Mouse (Mus musculus) limb, embryonic 13.5 days (tissue): Measurements from ENCODE around the gene Lrpprc. TPM values are rescaled to one million over a fixed set of nuclear protein-coding genes. Genes with fewer than 3 reads are reported as not detected.
A peak's percentile ranks its signal among the peaks of the same experiment; 100 is the strongest.
"Not testable (repeated sequence)": the region's sequence is repeated elsewhere in the genome, so short reads cannot be mapped to it uniquely, and the experiment has no call there.

ENCODE experiments used
- ATAC-seq: fragments of 200-750 bp; cut with Nextera tagmentation; 2 replicates; pipeline ENCODE4 v1.8.0; 2017; ENCODE audit warnings: low read depth, moderate number of reproducible peaks, moderate TSS enrichment; ENCODE audit not compliant: low FRiP score
- H3K27ac ChIP-seq: fragments of 300-500 bp; sonication (generic); 2 replicates; pipeline ENCODE4 v1.5.1; 2015; ENCODE audit warnings: inconsistent platforms, mild to moderate bottlenecking, moderate library complexity
- H3K27me3 ChIP-seq: fragments of 300-500 bp; sonication (generic); 2 replicates; pipeline ENCODE4 v1.6.1; 2015; ENCODE audit warnings: mild to moderate bottlenecking, inconsistent platforms
- H3K36me3 ChIP-seq: fragments of 300-500 bp; sonication (generic); 2 replicates; pipeline ENCODE4 v1.6.1; 2015; ENCODE audit warnings: inconsistent platforms, mild to moderate bottlenecking, moderate library complexity
- H3K4me1 ChIP-seq: fragments of 300-500 bp; sonication (generic); 2 replicates; pipeline ENCODE4 v1.6.1; 2015; ENCODE audit warnings: inconsistent platforms
- H3K4me2 ChIP-seq: fragments of 300-500 bp; sonication (generic); replicated peaks from 2 replicates; pipeline ENCODE4 v1.6.1; 2015; ENCODE audit warnings: inconsistent platforms, mild to moderate bottlenecking, moderate library complexity
- H3K4me3 ChIP-seq: fragments of 300-500 bp; sonication (generic); 2 replicates; pipeline ENCODE4 v1.5.1; 2015; ENCODE audit warnings: moderate library complexity, mild to moderate bottlenecking, inconsistent platforms
- H3K9ac ChIP-seq: fragments of 300-500 bp; sonication (generic); 2 replicates; pipeline ENCODE4 v1.6.1; 2015; ENCODE audit warnings: mild to moderate bottlenecking, inconsistent platforms
- H3K9me3 ChIP-seq: fragments of 300-500 bp; sonication (generic); 2 replicates; pipeline ENCODE4 v1.6.1; 2016; ENCODE audit warnings: inconsistent platforms
- WGBS: fragments of 180-500 bp; shearing (Covaris S2); methylation state at CpG from one replicate; pipeline ENCODE4 v1.1.7; 2015; 5-methylcytosine and 5-hydroxymethylcytosine counted together
- polyA plus RNA-seq: library from polyadenylated mRNA; unstranded; fragments of >200 nt; fragmentation: Nextera tagmentation; extraction: Ambion mirVana; gene quantifications from 2 replicates; pipeline ENCODE4 v1.2.1, GENCODE M21; 2015

Lrpprc gene
- polyA plus RNA-seq, result 43.2 and 45.5 TPM in 2 replicates

DNA sequence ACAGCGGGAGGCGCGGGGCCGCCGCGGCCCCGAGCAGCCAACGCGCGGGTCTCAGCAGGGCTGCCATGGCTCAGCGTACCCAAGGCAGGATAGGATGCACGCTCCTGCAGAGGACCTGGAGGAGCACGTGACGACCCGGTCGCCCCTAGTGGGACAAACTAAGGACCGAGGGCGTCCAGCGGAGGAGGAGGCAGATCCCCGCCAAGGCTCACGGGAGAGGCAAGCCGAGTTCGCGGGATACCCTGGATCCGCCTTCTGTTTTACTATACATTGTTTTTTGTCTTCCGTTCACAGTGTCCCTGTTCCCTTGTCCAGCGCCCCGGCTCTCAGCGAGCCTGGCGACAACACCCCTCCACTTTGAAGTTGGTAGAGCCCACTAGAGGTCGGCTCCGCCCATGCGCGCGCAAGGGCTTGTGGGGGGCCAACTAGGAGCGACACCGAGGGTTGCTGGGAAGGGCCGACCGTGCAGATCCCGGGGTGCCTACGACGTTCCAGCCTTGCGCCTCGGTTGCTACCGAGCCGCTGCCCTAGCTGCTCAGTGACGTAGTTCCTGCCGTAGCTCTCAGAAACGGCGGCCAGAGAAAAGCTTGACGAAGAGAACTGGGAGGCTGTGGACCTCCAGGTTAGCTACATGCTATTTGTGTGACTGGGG, at the start of gene Lrpprc:
Gene Lrpprc, minus strand, starts transcription at position 343 of the 652 bp plus-strand sequence.
- peak within 1 kb of the TSS; percentile 73; the same call in 1 of the 2 replicates for H3K27ac ChIP-seq
- peaks cover 23% of the 10 kb centered on the region for H3K4me1 ChIP-seq
- peak within 1 kb of the TSS; percentile 98 for H3K4me2 ChIP-seq
- H3K36me3 ChIP-seq, result 0 out of 2 replicates have a peak, but pooled peaks cover 9% of the 10 kb centered on the region
- peak; percentile 98 for ATAC-seq
- peak within 1 kb of the TSS; percentile 100 for H3K4me3 ChIP-seq
- H3K27me3 ChIP-seq, result no peaks in the 10 kb centered on the region
- peak within 1 kb of the TSS; percentile 95 for H3K9ac ChIP-seq
- H3K9me3 ChIP-seq, result no peaks in the 10 kb centered on the region
- WGBS, result under 1% methylated on average over 48 of the region's 51 CpGs

DNA sequence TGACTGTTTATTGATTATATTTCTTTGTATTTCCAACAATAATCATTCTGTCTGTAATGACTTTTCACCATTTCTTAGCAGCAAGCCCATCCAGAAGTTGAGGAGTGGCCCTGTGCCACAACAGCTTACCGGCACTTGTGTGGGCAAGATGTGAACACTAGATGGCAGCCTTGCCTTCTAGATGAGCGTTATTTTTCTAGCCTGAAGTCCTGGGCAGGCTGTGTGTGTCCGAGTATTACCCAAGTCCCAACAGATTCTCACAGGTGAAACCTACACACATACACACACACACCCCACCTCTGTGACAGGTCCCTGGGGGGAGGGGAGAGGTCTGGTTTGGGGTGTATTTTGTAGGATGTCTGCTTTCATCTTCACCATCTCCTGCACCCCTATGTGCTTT, 47.2 kb upstream of the Lrpprc start:
- no peaks in the 10 kb centered on the region for H3K9me3 ChIP-seq
- no peak overlapping the region for H3K4me3 ChIP-seq
- no peaks in the 10 kb centered on the region for H3K4me1 ChIP-seq
- no peak overlapping the region for H3K27ac ChIP-seq
- WGBS, result 1% methylated on average over 3 of the region's 3 CpGs
- no peaks in the 10 kb centered on the region for H3K36me3 ChIP-seq
- H3K9ac ChIP-seq, result no peak overlapping the region
- no peak for ATAC-seq
- H3K4me2 ChIP-seq, result no peak overlapping the region
- no peaks in the 10 kb centered on the region for H3K27me3 ChIP-seq

DNA sequence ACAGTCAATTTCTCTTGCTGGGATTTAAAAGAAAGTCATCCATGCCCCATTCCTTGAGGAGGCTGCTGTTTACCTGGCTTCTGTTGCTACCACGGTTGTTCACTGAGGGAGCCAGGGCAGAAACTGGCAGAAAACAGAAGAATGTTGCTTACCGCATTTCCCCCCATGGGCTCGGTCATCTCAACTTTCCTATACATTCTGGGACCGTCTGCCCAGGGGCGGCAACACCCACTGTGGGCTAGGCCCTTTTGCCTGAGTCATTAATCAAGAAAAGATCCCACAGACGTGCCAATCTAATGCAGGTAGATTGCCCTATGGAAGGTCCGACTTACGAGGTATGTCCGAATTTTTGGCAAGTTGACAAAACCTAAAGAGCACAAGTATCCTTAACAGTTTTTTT, 44.7 kb upstream of the Lrpprc start:
- 80% methylated on average over 9 of the region's 9 CpGs for WGBS

DNA sequence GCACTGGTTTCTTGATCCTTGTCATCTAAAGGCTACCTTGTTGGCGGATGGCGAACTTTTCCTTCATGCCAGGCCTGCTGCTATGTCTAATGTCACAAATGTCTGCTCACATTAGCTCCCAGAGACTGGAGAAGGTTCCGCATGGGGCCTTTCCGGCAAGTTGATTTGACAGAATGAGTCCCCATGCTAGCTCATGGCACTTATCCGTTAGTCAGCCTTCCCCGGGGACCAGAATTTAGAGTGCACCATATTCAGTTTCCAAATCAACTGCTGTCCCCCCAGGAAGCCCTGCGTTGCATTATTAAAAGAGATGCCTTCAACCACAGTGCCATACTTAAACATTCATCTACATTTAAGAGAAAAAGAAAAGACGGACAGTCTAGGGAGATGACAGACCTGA, 41.8 kb upstream of the Lrpprc start:
- ATAC-seq, result no peak
- H3K4me1 ChIP-seq, result no peaks in the 10 kb centered on the region
- 71% methylated on average over 8 of the region's 8 CpGs for WGBS
- no peak overlapping the region for H3K4me3 ChIP-seq
- no peak overlapping the region for H3K9ac ChIP-seq
- no peaks in the 10 kb centered on the region for H3K9me3 ChIP-seq
- H3K4me2 ChIP-seq, result no peak overlapping the region
- H3K36me3 ChIP-seq, result no peaks in the 10 kb centered on the region
- H3K27me3 ChIP-seq, result no peaks in the 10 kb centered on the region
- H3K27ac ChIP-seq, result no peak overlapping the region

More for the DNA sequence above, 44.7 kb upstream of the Lrpprc start:
- Histone ChIP-seq H3K27me3 (no peaks in the 10 kb centered on the region), H3K4me1 (no peaks in the 10 kb centered on the region), H3K4me3 (no peak overlapping the region), H3K4me2 (no peak overlapping the region), H3K36me3 (no peaks in the 10 kb centered on the region), H3K27ac (no peak overlapping the region), H3K9me3 (no peaks in the 10 kb centered on the region), H3K9ac (no peak overlapping the region)
- no peak for ATAC-seq

DNA sequence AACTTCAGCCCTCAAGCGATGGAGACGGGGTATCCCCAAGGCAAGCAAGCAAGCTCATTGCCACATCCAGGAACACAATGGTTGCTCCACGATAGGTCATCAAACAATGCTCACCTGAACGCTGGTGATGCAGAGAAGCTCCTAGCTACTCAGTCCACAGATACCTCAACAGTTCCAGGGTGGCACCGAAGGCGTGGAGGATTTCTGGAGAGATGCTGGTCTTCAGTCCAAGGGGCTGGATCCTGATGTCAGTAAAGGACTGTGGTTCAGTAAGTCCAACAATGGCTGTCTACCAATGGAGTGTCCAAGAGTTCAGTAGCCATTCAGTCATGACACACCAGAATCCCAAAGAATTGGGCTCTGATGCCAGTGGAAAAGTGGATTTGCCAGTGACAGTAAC, 37.7 kb upstream of the Lrpprc start:
- Histone ChIP-seq H3K36me3 (no peaks in the 10 kb centered on the region), H3K4me2 (no peak overlapping the region), H3K27ac (no peak overlapping the region), H3K4me3 (no peak overlapping the region), H3K4me1 (no peaks in the 10 kb centered on the region), H3K9me3 (no peaks in the 10 kb centered on the region), H3K27me3 (no peaks in the 10 kb centered on the region), H3K9ac (no peak overlapping the region)
- no peak for ATAC-seq
- 92% methylated on average over 6 of the region's 6 CpGs for WGBS

DNA sequence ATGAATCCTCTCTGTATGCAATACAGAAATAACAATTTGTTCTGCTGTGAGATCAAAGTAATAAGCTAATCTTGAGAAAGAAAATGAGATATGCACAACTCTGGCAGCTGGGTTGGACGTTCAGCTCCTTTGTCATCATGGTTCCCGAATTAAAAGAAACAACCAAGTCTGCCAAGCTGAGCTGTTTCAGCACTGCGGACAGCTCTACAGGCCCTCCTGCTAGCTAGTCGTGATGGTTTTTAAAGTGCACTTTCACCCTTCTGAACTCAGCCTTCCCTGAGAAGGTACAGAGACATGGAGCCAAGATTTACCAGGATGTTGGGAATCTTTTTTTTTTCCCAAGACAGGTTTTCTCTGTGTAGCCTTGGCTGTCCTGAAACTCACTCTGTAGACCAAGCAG, 30.0 kb upstream of the Lrpprc start:
- WGBS, result 13% methylated on average over 4 of the region's 4 CpGs
- H3K4me2 ChIP-seq, result no peak overlapping the region
- no peak for ATAC-seq
- no peak overlapping the region for H3K4me3 ChIP-seq
- no peaks in the 10 kb centered on the region for H3K4me1 ChIP-seq
- H3K27me3 ChIP-seq, result no peaks in the 10 kb centered on the region
- H3K9me3 ChIP-seq, result no peaks in the 10 kb centered on the region
- H3K9ac ChIP-seq, result no peak overlapping the region
- no peaks in the 10 kb centered on the region for H3K36me3 ChIP-seq
- H3K27ac ChIP-seq, result no peak overlapping the region

DNA sequence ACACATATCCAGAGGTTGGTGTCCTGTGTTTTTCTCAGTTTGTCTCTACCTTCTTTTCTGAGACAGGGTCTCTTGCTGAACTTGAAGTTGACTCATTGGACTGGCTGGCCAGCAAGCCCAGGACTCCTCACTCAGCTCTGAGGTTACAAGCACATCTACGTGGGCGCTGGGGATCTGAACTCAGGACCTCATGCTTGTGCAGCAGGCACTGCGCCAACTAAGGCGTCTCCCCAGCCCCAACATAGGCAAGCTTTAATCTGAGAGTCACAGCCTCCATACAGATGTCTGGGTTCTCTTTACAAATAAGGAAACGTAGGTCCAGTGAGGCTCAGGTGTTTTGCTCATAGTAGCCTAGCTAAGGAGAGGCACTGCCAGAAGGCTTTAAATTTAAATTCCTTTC, 27.8 kb upstream of the Lrpprc start:
- Histone ChIP-seq H3K36me3 (no peaks in the 10 kb centered on the region), H3K4me3 (no peak overlapping the region), H3K9ac (no peak overlapping the region), H3K27me3 (no peaks in the 10 kb centered on the region), H3K27ac (no peak overlapping the region), H3K4me2 (no peak overlapping the region), H3K9me3 (no peaks in the 10 kb centered on the region), H3K4me1 (no peaks in the 10 kb centered on the region)
- WGBS, result 86% methylated on average over 5 of the region's 5 CpGs
- ATAC-seq, result no peak

DNA sequence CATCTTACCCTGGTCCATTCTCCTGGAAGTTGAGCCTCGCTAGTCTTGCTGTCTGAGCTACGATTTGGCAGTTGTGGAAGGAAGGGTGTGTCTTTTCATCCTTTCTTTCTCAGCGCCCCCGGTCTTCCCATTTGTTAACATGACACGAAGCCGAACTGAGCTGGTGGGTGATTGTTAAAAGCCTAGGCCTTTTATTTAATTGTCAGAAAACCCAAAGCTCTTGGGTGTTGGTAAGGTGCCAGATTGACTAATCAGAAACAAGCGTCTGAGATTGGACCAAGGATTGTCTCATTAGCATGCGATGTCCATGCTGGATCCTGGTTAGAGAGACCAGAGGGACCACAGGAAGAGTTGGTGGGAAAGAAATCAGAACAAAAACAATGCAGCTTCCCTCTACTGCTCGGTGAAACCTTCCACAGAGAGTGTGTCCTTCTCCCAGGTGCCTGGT, 25.4 kb upstream of the Lrpprc start:
- ATAC-seq, result no peak
- no peaks in the 10 kb centered on the region for H3K4me1 ChIP-seq
- no peak overlapping the region for H3K27ac ChIP-seq
- no peak overlapping the region for H3K4me3 ChIP-seq
- H3K27me3 ChIP-seq, result no peaks in the 10 kb centered on the region
- no peak overlapping the region for H3K9ac ChIP-seq
- WGBS, result 84% methylated on average over 9 of the region's 9 CpGs
- no peaks in the 10 kb centered on the region for H3K36me3 ChIP-seq
- no peak overlapping the region for H3K4me2 ChIP-seq
- H3K9me3 ChIP-seq, result no peaks in the 10 kb centered on the region

DNA sequence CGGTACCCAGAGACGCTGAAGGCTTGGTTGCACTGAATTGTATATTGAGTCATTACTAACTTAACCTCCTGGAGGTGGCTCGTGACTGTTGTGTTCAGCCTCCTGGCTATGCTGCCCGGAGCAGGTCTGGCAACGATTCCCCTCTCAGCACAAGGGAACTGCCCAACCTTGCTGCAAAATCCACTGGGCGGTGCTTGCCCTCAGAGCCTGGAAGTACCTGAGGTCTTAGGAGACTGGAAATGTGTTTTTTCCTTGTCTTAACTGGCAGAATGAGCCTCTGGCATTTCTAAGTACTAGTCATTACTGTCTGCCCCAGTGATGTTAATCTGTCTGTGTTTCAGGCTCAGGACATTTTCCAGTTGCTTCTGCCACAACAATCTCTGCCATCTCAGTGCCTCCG, 24.3 kb upstream of the Lrpprc start:
- H3K36me3 ChIP-seq, result no peaks in the 10 kb centered on the region
- no peak overlapping the region for H3K4me2 ChIP-seq
- no peak for ATAC-seq
- no peaks in the 10 kb centered on the region for H3K27me3 ChIP-seq
- H3K4me3 ChIP-seq, result no peak overlapping the region
- H3K9ac ChIP-seq, result no peak overlapping the region
- H3K4me1 ChIP-seq, result no peaks in the 10 kb centered on the region
- no peak overlapping the region for H3K27ac ChIP-seq
- 68% methylated on average over 7 of the region's 7 CpGs for whole genome bisulfite sequencing
- H3K9me3 ChIP-seq, result no peaks in the 10 kb centered on the region

DNA sequence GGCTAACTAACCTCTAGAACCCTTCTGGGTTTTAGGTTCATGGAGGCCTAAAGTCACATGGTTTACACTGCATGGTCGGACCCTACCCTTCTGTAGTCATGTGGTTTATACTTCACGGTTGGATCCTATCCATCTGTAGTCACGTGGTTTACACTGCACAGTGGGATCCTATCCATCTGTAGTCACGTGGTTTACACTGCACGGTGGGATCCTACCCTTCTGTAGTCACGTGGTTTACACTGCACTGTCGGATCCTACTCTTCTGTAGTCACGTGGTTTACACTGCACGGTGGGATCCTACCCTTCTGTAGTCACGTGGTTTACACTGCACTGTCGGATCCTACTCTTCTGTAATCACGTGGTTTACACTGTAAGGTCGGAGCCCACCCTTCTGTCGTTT, 23.6 kb upstream of the Lrpprc start:
- H3K4me3 ChIP-seq, H3K9ac ChIP-seq, H3K27ac ChIP-seq, H3K36me3 ChIP-seq, H3K27me3 ChIP-seq, H3K9me3 ChIP-seq, ATAC-seq, H3K4me2 ChIP-seq, H3K4me1 ChIP-seq: not testable (repeated sequence)
- WGBS, result 83% methylated on average over 14 of the region's 14 CpGs

DNA sequence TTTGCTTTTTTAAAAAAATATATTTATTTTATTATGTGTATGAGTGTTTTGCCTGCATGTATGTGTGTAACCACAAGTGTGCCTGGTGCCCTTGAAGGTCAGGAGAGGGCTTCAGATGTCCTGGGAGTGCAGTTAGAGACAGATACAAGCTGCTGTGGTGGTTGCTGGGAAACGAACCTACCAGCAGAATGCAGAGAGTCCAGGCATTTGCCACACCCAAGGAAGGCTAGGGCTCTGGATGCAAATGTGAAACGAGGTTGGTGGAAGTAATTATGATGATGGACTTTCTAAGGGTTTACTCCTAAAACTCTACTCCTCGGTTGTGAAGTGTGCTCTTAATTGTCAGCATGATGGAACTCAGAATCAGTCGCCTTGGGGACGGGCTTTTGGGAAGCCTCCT, 1.4 kb upstream of the Lrpprc start:
- no peaks in the 10 kb centered on the region for H3K9me3 ChIP-seq
- 0 out of 2 replicates have a peak, but pooled peaks cover 5% of the 10 kb centered on the region for H3K36me3 ChIP-seq
- no peak overlapping the region for H3K27ac ChIP-seq
- H3K4me1 ChIP-seq, result peaks cover 23% of the 10 kb centered on the region
- 76% methylated on average over 5 of the region's 5 CpGs for WGBS
- H3K4me3 ChIP-seq, result 0 out of 2 replicates have a peak overlapping the region, but pooled peaks have one; percentile 100
- no peak overlapping the region for H3K9ac ChIP-seq
- peak overlapping the region; percentile 98 for H3K4me2 ChIP-seq
- H3K27me3 ChIP-seq, result no peaks in the 10 kb centered on the region
- ATAC-seq, result no peak

DNA sequence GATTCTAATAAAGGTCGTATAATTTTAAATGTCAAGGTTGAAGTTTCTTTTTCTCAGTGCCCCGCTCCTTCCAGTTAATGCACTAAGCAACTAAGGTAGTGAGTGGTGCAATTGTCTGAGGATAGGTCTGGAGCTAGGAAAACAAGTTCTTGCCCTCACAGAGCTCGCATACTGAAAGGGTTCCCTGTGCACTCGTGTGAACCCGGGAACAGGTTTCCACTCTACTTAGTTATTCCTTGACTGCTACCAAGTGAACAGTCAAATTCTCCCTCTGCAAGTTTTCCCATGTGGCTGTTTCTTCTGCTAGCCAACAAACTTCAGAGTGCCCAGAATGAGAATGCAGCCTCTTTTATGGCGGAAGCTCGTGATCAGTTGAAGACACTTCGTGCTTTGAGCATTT, 567 bp upstream of the Lrpprc start:
- Histone ChIP-seq H3K36me3 (0 out of 2 replicates have a peak, but pooled peaks cover 9% of the 10 kb centered on the region), H3K4me1 (peaks cover 23% of the 10 kb centered on the region), H3K9me3 (no peaks in the 10 kb centered on the region), H3K4me2 (peak overlapping the region; percentile 98), H3K4me3 (peak overlapping the region; percentile 100), H3K27me3 (no peaks in the 10 kb centered on the region), H3K27ac (peak overlapping the region; percentile 73; the same call in 1 of the 2 replicates), H3K9ac (peak overlapping the region; percentile 95)
- 6% methylated on average over 8 of the region's 8 CpGs for WGBS
- no peak for ATAC-seq

DNA sequence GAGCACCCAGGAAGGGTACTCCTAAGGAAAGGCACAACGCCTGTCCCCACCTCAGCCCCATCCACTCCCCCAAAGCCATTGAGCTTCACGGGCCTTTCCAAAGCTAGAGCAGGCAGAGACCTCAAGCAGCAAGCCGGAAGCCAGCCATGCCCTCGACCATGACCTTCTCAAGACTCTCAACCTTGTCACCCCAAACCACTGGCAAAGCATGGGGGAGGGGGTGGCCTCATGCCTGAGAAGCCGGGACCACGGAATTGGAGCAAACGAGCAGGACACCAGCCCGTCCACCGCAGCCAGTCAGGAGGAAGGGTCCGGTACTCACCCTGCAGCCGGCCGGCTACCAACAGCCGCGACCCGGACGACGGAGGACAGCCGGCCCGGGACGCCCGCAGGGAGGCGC, 546 bp downstream of the Lrpprc start:
- peaks cover 23% of the 10 kb centered on the region for H3K4me1 ChIP-seq
- 0 out of 2 replicates have a peak, but pooled peaks cover 9% of the 10 kb centered on the region for H3K36me3 ChIP-seq
- H3K27me3 ChIP-seq, result no peaks in the 10 kb centered on the region
- H3K4me3 ChIP-seq, result peak overlapping the region; percentile 100
- peak overlapping the region; percentile 48; the same call in 1 of the 2 replicates for H3K27ac ChIP-seq
- no peak for ATAC-seq
- no peaks in the 10 kb centered on the region for H3K9me3 ChIP-seq
- H3K9ac ChIP-seq, result peak overlapping the region; percentile 95
- peak overlapping the region; percentile 98 for H3K4me2 ChIP-seq
- under 1% methylated on average over 21 of the region's 22 CpGs for WGBS
